Mouse (Mus musculus) heart, embryonic 13.5 days (tissue): ENCODE measurements around the gene Ada. TPM values are rescaled to one million over a fixed set of nuclear protein-coding genes. Genes with fewer than 3 reads are reported as not detected.

ENCODE experiments used
- ATAC-seq: fragments of 200-750 bp; cut with Nextera tagmentation; 2 replicates; pipeline ENCODE4 v1.8.0; 2017; ENCODE audit warnings: moderate TSS enrichment; ENCODE audit not compliant: insufficient number of reproducible peaks, low FRiP score, low TSS enrichment; ENCODE audit errors: extremely low read depth
- H3K27ac ChIP-seq: fragments of 300-500 bp; sonication (generic); replicated peaks from 2 replicates; pipeline ENCODE4 v1.5.1; 2015; ENCODE audit warnings: moderate library complexity, mild to moderate bottlenecking, inconsistent platforms
- H3K27me3 ChIP-seq: fragments of 300-500 bp; sonication (generic); replicated peaks from 2 replicates; pipeline ENCODE4 v1.6.1; 2015; ENCODE audit warnings: mild to moderate bottlenecking, inconsistent platforms
- H3K36me3 ChIP-seq: fragments of 300-500 bp; sonication (generic); 2 replicates; pipeline ENCODE4 v1.6.1; 2015; ENCODE audit warnings: mild to moderate bottlenecking, inconsistent platforms
- H3K4me1 ChIP-seq: fragments of 300-500 bp; sonication (generic); 2 replicates; pipeline ENCODE4 v1.6.1; 2015; ENCODE audit warnings: inconsistent platforms
- H3K4me2 ChIP-seq: fragments of 300-500 bp; sonication (generic); 2 replicates; pipeline ENCODE4 v1.6.1; 2015; ENCODE audit warnings: inconsistent platforms, mild to moderate bottlenecking, moderate library complexity
- H3K4me3 ChIP-seq: fragments of 300-500 bp; sonication (generic); 2 replicates; pipeline ENCODE4 v1.5.1; 2015; ENCODE audit warnings: moderate library complexity, mild to moderate bottlenecking, inconsistent platforms
- H3K9ac ChIP-seq: fragments of 300-500 bp; sonication (generic); 2 replicates; pipeline ENCODE4 v1.6.1; 2015; ENCODE audit warnings: inconsistent platforms, mild to moderate bottlenecking, moderate library complexity
- H3K9me3 ChIP-seq: fragments of 300-500 bp; sonication (generic); 2 replicates; pipeline ENCODE4 v1.6.1; 2016; ENCODE audit warnings: inconsistent platforms
- WGBS: fragments of 180-500 bp; shearing (Covaris S2); methylation state at CpG from one replicate; pipeline ENCODE4 v1.1.7; 2015; ENCODE audit warnings: mixed read lengths; 5-methylcytosine and 5-hydroxymethylcytosine counted together
- polyA plus RNA-seq: library from polyadenylated mRNA; unstranded; fragments of >200 nt; fragmentation: Nextera tagmentation; extraction: Ambion mirVana; gene quantifications from 2 replicates; pipeline ENCODE4 v1.2.1, GENCODE M21; 2015

Gene Ada
- polyA plus RNA-seq, 1 experiment from 2014 or later, result 3.7 TPM

DNA sequence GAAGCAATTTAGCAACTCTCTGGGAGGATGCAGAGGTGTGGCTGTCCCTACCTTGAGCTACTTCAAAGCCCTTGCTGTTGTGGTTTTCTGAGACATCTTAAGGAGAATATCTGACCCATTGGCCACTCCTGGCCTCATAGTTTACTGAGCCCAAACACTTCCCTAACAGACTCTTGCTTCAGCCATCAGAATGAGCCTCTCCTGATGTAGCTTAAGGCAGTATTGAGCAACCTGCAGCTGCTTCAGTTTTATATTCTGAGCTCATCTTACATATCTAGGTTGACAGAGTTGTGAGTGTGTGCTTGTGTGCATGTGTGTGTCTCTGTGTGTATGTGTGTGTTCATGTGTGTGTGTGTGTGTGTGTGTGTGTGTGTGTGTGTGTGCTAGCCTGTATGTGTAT lies 16.2 kb upstream of the Ada start:
- Histone ChIP-seq H3K36me3 (no peaks in the 10 kb centered on the region), H3K4me2 (no peak overlapping the region), H3K27ac (no peak overlapping the region), H3K4me1 (no peaks in the 10 kb centered on the region), H3K27me3 (peaks cover 8% of the 10 kb centered on the region), H3K9ac (no peak overlapping the region), H3K9me3 (no peaks in the 10 kb centered on the region), H3K4me3 (no peak overlapping the region)
- ATAC-seq, result no peak

DNA sequence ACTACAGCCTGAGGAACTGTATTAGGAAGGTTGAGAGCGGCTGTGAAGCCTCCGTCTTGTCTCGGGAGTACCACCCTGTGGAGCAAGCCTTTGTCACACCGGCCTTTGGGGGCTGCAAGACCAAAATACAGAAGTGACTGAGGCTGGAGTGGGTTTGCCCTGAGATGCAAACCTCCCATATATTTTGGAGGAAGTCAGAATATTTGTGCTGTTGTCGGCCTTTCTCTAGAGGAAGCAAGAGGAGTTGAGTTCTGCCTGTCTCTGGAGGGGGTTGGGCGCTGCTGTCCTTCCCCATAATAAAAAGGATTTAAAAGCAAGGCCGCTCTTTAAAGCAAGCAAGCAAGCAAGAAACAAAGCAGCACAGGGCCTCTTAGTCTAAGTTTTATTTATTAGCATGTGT lies 11.4 kb upstream of the Ada start:
- Histone ChIP-seq H3K27ac (no peak overlapping the region), H3K4me3 (no peak overlapping the region), H3K36me3 (no peaks in the 10 kb centered on the region), H3K9me3 (no peaks in the 10 kb centered on the region), H3K27me3 (no peaks in the 10 kb centered on the region), H3K9ac (no peak overlapping the region), H3K4me1 (peaks cover 1% of the 10 kb centered on the region), H3K4me2 (no peak overlapping the region)
- WGBS, result 78% methylated on average over 7 of the region's 7 CpGs
- no peak for ATAC-seq

DNA sequence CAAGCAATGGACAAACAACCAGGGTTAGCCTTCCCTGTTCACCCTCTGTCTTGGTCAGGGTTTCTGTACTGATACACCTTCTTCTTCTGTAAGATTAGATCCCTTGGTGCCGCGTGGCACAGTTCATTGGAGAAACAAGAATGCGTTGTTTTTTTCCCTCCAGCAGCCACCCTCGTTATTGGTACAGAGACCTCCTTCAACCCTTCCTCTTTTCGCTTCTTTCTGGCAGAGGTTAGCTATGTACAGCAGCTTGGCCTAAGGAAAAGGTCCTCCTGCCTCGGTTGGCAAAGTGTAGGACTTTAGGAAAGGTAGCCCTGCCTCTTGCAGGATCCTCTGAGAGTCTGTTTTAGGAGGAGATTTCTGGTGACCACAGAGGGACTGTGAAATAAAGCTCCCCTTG lies 10.6 kb upstream of the Ada start:
- ATAC-seq, result no peak
- Histone ChIP-seq H3K27ac (no peak overlapping the region), H3K36me3 (no peaks in the 10 kb centered on the region), H3K4me3 (no peak overlapping the region), H3K4me1 (peaks cover 10% of the 10 kb centered on the region), H3K4me2 (no peak overlapping the region), H3K9ac (no peak overlapping the region), H3K9me3 (no peaks in the 10 kb centered on the region), H3K27me3 (no peaks in the 10 kb centered on the region)
- 78% methylated on average over 6 of the region's 6 CpGs for WGBS

DNA sequence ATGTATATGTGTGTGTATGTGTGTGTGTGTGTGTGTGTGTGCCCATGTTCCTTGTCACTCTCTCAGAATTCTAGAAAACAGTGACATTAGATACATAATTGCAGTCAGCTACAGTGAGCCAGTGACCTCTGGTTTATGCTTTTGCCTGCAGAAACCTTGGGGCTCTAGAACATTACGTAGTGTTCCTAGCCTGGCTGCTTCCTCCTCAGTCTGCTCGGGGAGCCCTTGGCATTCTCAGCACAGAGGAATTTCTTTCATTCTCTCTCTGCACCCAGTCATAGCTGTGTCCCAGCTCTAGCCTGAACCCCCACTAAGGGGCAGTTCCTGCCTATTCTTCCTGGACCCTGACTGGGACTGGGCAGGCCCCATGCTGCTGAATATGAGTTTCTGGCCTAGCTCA lies 8.1 kb upstream of the Ada start:
- H3K4me2 ChIP-seq, result no peak overlapping the region
- no peak for ATAC-seq
- 45% methylated on average over 2 of the region's 2 CpGs for WGBS

DNA sequence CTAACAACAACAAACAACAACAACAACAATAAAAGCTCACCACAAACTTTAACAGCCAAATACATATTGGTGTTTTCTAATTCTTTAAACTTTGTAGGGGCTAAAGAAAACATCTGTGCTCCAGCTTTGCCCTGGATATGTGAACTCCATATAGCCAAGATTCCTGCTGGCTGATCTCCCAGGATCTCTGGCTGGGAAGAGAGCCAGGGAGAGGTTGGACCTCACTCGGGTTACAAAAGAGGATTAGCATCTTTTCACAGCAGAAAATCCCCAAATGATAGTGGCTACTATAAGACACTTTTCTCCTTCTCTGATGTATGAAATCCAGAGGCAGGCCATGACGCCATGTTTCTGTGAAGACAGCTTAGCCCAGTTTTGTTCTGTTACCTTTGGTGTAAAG lies 6.7 kb upstream of the Ada start:
- no peak overlapping the region for H3K4me2 ChIP-seq
- no peaks in the 10 kb centered on the region for H3K36me3 ChIP-seq
- H3K4me1 ChIP-seq, result peaks cover 10% of the 10 kb centered on the region
- no peak for ATAC-seq
- WGBS, result 36% methylated on average over 2 of the region's 2 CpGs
- H3K9me3 ChIP-seq, result no peaks in the 10 kb centered on the region
- H3K27me3 ChIP-seq, result peaks cover 22% of the 10 kb centered on the region
- H3K4me3 ChIP-seq, result no peak overlapping the region
- 0 out of 2 replicates have a peak overlapping the region, but pooled peaks have one; percentile 43 for H3K27ac ChIP-seq
- H3K9ac ChIP-seq, result no peak overlapping the region

More for the DNA sequence above, 8.1 kb upstream of the Ada start:
- Histone ChIP-seq H3K36me3 (no peaks in the 10 kb centered on the region), H3K4me1 (peaks cover 10% of the 10 kb centered on the region), H3K4me3 (no peak overlapping the region), H3K9me3 (no peaks in the 10 kb centered on the region), H3K27me3 (peaks cover 9% of the 10 kb centered on the region), H3K27ac (no peak overlapping the region), H3K9ac (no peak overlapping the region)

DNA sequence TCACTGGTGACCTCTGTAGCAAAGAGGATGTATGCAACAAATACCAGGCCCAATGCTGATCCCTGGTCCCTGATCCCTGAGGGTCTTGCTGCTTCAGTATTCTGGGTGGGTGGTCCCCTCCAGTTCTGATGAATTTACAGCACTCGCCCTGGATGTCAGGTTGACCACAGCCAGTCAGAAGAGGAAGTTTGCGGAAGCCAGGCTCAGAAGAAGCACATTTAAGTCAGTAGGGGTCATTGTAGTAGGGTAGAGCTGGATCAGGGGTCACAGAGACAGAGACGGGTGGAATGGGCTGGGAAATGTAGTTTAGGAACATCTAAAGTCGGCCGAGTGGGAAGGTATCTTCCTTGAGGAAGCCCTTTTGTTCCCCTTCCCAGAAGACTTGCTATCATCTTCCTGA lies 4.2 kb upstream of the Ada start:
- 69% methylated on average over 5 of the region's 5 CpGs for WGBS
- no peak overlapping the region for H3K9ac ChIP-seq
- peaks cover 22% of the 10 kb centered on the region for H3K4me1 ChIP-seq
- H3K4me2 ChIP-seq, result no peak overlapping the region
- no peaks in the 10 kb centered on the region for H3K36me3 ChIP-seq
- no peaks in the 10 kb centered on the region for H3K9me3 ChIP-seq
- no peak overlapping the region for H3K27ac ChIP-seq
- no peak for ATAC-seq
- peaks cover 42% of the 10 kb centered on the region for H3K27me3 ChIP-seq
- no peak overlapping the region for H3K4me3 ChIP-seq

DNA sequence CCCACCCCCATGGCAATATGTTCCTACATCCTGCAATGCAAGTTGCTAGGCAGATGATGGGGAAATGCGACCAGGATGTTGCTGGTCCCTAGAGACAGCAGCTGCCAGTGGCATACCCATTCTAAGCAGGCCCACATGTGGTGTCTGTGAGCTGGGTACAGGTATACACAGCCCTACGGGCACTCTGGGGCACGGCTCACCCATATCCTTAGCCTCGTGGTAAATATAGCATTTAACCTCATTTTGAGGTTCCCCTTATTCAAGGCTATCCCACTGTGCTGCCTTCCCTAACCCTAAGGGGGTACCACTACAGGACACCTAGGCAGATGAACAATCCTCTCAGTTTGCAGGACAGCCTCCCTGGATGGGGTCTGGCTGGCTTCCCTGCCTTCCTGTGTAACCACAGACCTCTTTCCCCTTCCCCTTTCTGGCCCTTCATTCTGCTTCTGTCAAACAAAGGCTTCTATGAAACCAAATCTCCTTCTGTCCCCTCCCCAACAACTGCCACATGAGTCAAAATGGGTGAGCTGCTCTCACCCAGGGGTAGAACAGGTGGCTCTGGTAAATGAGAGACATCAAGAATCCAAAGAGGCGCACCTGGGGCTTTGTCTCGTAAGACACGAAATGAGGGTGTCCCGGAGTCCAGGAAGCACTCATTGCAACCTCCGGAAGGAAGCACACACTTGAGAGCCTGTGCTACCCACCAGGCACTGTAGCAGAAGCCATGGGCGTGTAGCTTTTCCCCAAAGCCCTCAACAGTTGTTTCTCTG lies 5.1 kb downstream of the Ada start:
- peak; percentile 34; the same call in 1 of the 2 replicates for ATAC-seq
- H3K27ac ChIP-seq, result no peak overlapping the region
- no peak overlapping the region for H3K4me3 ChIP-seq
- no peak overlapping the region for H3K9ac ChIP-seq
- H3K36me3 ChIP-seq, result no peaks in the 10 kb centered on the region
- WGBS, result 68% methylated on average over 10 of the region's 10 CpGs
- H3K27me3 ChIP-seq, result peaks cover 26% of the 10 kb centered on the region
- no peak overlapping the region for H3K4me2 ChIP-seq
- peaks cover 20% of the 10 kb centered on the region for H3K4me1 ChIP-seq
- no peaks in the 10 kb centered on the region for H3K9me3 ChIP-seq

DNA sequence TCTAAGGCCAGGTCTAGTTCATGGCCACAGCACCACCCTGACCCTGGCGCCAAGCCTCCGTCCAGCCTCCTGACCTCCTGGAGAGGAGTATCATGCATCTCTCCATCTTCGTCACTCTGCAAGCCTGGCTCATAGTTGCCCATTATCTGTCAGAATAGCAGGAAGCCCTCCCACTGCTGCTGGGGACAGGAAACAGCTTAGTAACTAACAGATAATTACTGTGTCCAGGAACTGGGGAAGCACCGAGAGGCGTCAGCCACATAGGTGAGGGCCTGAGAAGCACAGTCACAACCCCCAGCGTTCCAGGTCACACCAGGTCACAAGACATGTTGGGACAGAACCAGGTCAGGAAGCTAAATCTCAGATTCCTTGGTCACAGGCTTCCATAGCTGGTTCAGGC lies 6.7 kb downstream of the Ada start:
- peaks cover 12% of the 10 kb centered on the region for H3K4me1 ChIP-seq
- no peak overlapping the region for H3K9ac ChIP-seq
- H3K27ac ChIP-seq, result no peak overlapping the region
- H3K27me3 ChIP-seq, result peaks cover 11% of the 10 kb centered on the region
- ATAC-seq, result no peak
- H3K4me3 ChIP-seq, result no peak overlapping the region
- WGBS, result 41% methylated on average over 6 of the region's 6 CpGs
- H3K9me3 ChIP-seq, result no peaks in the 10 kb centered on the region
- no peak overlapping the region for H3K4me2 ChIP-seq
- H3K36me3 ChIP-seq, result no peaks in the 10 kb centered on the region

DNA sequence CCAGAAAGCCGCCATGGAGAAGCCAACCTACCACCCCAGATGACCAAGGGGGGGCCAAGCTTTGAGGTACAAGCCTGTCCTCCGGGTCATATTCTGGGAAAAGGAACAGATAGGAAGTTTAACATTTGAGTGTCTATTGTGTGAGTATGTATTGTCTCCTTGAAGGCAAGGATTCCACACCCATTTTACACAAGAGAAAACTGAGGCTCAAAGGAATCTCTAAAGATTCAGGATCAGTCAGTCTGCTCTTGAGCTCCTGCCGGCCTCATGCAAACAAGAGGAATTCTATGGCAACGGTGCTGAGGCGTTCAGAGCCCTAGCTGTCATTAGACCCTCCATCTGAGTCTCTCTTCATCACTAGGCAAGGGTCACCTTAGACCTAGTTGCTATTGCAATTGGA lies 7.4 kb downstream of the Ada start:
- 68% methylated on average over 5 of the region's 5 CpGs for WGBS

DNA sequence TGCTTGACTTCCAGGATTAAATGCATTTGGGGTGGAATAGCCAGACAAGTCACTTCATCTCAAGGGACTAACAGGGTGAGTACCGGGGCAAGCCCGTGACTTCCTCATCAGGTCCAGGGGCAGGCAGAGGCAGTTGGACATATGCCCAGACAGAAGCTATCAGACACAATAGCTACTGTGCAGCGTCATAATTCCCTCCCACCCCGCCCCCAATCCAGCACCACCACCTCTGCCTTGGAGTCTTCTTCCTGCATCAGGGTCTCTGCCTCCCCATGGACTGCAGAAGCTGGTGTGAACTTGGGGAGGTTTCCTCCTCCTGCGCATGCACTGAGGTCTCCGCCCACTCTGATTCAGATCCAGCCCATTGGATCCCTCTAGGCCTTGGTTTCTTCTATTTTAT lies 14.1 kb downstream of the Ada start:
- 34% methylated on average over 6 of the region's 6 CpGs for WGBS
- peak; percentile 44; the same call in 1 of the 2 replicates for ATAC-seq
- no peaks in the 10 kb centered on the region for H3K9me3 ChIP-seq
- H3K36me3 ChIP-seq, result peaks cover 18% of the 10 kb centered on the region
- H3K4me1 ChIP-seq, result peaks cover 23% of the 10 kb centered on the region
- H3K4me2 ChIP-seq, result no peak overlapping the region
- no peak overlapping the region for H3K4me3 ChIP-seq
- no peaks in the 10 kb centered on the region for H3K27me3 ChIP-seq
- H3K9ac ChIP-seq, result no peak overlapping the region
- H3K27ac ChIP-seq, result peak overlapping the region; percentile 51

More for the DNA sequence above, 7.4 kb downstream of the Ada start:
- no peak for ATAC-seq
- no peak overlapping the region for H3K27ac ChIP-seq
- peaks cover 5% of the 10 kb centered on the region; the same call in 1 of the 2 replicates for H3K27me3 ChIP-seq
- no peaks in the 10 kb centered on the region for H3K36me3 ChIP-seq
- no peak overlapping the region for H3K9ac ChIP-seq
- no peaks in the 10 kb centered on the region for H3K9me3 ChIP-seq
- H3K4me2 ChIP-seq, result no peak overlapping the region
- H3K4me1 ChIP-seq, result peaks cover 12% of the 10 kb centered on the region
- H3K4me3 ChIP-seq, result no peak overlapping the region

DNA sequence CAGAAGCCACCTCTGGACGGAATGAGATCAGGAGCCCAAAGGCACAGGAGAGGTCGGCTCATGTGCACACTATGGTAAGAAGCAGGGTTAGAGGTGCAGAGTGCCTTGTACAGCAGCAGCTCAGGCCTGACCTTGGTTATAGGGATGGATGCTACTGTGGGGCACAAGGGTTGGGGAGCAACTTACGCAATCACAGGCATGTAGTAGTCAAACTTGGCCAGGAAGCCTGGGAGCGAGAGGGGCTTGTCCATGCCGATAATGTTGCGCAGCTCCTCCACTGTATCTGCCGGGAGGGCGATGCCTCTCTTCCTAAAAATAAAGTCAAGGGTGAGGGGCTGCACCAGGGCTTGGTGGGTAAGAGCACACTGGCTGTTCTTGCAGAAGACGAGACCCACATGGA lies 14.9 kb downstream of the Ada start:
- H3K9me3 ChIP-seq, result no peaks in the 10 kb centered on the region
- H3K27me3 ChIP-seq, result no peaks in the 10 kb centered on the region
- no peak for ATAC-seq
- WGBS, result 77% methylated on average over 9 of the region's 9 CpGs
- H3K9ac ChIP-seq, result peak overlapping the region; percentile 47; the same call in 1 of the 2 replicates
- H3K4me3 ChIP-seq, result no peak overlapping the region
- H3K27ac ChIP-seq, result peak overlapping the region; percentile 51
- peaks cover 26% of the 10 kb centered on the region for H3K36me3 ChIP-seq
- H3K4me2 ChIP-seq, result no peak overlapping the region
- peaks cover 23% of the 10 kb centered on the region for H3K4me1 ChIP-seq

DNA sequence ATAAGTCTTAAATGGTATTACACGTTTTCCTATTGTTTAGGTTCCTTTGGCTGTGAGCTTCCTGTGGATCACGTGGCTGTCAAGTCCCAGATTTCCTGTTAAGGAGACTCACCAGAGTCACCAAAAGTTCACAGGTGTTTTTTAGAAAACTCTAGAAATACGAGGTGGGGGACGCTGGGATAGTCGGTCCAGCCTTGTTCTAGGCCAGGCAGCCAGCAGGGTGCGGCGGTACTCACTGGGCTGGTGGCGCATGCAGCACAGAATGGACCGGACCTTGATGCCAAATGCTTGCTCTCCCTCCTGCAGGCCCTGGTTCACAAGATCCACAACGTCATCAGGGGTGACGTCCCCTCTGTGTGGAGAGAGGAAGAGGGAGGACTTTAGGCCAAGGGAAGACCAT lies 18.0 kb downstream of the Ada start:
- WGBS, result 81% methylated on average over 11 of the region's 11 CpGs
- no peak for ATAC-seq

More for the DNA sequence above, 18.0 kb downstream of the Ada start:
- no peaks in the 10 kb centered on the region for H3K27me3 ChIP-seq
- H3K9ac ChIP-seq, result no peak overlapping the region
- no peak overlapping the region for H3K4me2 ChIP-seq
- no peak overlapping the region for H3K4me3 ChIP-seq
- peaks cover 47% of the 10 kb centered on the region for H3K36me3 ChIP-seq
- peaks cover 28% of the 10 kb centered on the region for H3K4me1 ChIP-seq
- no peaks in the 10 kb centered on the region for H3K9me3 ChIP-seq
- H3K27ac ChIP-seq, result no peak overlapping the region
